Mouse (Mus musculus) granulocyte monocyte progenitor cell, adult 5-6 weeks (primary cell): ENCODE results near the gene Ctnnbip1. TPM values are rescaled to one million over a fixed set of nuclear protein-coding genes. Genes with fewer than 3 reads are reported as not detected.

Experiments
- ATAC-seq: replicated peaks from 2 replicates; pipeline ENCODE4 v1.8.0; 2016; ENCODE audit warnings: mild to moderate bottlenecking, moderate TSS enrichment, inconsistent platforms; ENCODE audit not compliant: poor library complexity, severe bottlenecking
- total RNA-seq, 2 experiments: library from RNA; stranded (forward) in 1 of 2; stranded (reverse) in 1 of 2; fragments of 200-712, 200-1000 nt in 1 of 2; fragments of >200 nt in 1 of 2; fragmentation: Nextera tagmentation in 1 of 2; gene quantifications; 2 replicates each; pipeline ENCODE4 v1.2.3; 2014 to 2017

Gene Ctnnbip1
- total RNA-seq, 2 experiments from 2014 or later, result 3.5 to 4.6 TPM

DNA sequence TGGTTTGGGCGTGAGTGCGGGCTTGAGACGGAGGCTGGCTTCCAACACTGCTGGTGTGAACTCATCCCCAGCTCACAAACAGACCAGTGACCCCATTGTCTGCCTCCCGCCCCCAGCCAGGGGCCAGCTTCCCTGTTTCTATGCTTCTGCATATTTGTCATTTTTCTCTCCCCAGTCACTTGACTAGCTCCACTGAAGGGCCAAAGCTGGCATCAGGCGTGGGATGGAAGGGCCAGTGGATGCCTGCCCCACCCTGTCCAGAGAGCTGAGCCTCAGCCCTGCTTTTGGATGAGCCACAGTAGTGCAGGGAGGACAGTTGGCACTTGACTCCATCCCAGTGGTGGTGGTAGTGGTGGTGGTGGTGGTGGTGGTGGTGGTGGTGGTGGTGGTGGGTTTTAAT, 39.9 kb downstream of the Ctnnbip1 start:
- ATAC-seq, result no peak

DNA sequence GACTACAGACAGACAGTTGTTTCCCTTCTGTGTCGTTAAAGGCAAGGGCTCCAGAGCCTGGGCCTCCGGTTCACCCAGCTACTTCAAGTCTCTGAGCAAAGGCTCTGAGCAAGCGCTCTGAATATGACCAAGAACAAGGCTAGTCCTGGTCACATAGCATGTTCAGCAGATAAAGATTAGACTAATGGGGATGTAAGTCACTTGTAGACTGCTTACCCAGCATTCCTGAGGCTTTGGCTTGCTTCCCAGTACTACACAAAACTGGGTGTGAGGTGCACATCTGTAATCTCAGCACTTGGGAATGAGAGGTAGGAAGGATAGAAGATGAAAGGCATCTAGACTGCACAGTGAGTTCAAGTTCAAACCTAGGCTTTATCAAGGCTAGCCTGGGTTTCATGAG, 40.4 kb downstream of the Ctnnbip1 start:
- no peak for ATAC-seq

DNA sequence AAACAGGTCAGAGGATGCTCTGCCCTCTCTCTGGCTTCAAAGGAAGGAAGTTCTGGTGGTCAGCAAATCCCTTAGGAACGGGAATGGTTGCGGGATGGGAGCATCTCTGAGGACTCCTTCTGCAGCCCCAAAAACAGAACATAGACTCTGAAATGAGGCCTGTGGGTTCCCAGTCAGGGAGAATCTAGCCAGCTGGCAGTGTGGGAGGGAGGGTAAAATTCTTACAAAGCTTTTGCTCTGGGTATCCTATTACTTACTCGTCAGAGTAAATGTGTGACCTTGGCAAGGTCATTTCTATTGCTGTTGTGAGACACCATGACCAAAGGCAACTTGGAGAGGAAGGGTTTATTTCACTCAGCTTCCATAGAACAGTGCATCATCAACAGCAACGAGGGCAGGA, 43.4 kb downstream of the Ctnnbip1 start:
- ATAC-seq, result no peak

DNA sequence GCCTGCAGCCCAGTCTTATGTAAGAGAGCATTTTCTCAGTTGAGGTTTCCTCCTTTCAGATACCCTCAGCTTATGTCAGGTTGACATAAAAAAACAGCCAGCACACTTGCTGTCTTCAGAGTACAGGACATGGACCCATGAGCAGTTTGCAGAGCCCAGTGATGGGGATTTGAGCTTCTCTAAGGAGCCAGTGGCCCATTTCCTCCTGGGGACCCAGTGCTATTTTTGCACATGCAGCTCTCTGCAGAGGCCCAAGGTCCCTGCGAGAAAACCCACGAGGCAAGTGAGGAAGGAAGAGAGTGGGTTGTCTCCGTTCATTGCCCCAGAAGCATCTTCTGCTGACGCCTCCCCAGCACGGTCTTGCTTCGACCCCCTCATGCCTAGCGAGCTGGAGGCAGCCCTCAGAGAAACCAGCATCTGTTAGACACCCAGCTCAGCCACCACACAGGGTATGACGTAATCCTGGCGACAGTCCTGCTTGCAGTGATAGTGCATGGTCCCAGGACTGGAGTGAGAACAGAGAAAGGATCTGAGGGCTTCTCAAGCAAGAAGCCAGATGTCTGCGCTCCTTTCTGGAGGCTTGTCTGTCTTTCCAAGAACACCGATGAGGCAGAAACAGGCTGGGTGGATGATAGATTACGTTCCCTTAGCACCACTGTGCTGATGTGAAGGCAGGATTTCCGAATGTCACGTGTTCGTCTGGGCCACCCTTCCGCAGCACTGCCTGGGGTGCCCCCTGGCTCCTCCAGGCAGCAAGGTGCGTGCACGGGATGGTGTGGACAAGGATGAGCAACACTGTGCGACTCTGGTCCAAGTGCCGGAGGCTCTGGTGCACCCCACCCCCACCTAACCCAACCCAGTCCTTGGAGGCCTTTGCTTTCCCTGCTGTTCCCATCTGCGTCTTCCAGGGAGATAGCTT, 44.2 kb downstream of the Ctnnbip1 start:
- ATAC-seq, result peak; percentile 88

DNA sequence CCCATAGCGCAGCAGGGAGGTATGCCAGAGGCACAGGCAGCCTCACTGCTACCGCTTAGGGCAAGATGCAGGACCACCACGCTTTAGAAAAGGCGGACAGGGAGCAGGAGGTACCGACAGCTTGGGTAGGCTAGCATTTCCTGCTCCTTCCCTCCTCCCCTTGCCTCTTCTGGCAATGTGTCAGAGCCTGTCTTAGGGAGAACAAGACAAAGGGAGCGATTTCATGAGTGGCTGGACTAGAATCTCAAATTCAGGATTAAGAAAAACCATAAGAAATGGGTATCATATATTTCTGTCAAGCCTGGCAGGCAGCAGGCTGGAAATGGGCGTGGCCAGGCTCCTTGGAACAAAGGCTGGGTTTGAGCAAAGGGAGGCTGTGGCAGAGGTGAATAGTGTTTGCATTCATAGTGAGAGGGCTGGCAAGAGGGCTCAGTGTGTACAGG, 44.9 kb downstream of the Ctnnbip1 start:
- ATAC-seq, result no peak

DNA sequence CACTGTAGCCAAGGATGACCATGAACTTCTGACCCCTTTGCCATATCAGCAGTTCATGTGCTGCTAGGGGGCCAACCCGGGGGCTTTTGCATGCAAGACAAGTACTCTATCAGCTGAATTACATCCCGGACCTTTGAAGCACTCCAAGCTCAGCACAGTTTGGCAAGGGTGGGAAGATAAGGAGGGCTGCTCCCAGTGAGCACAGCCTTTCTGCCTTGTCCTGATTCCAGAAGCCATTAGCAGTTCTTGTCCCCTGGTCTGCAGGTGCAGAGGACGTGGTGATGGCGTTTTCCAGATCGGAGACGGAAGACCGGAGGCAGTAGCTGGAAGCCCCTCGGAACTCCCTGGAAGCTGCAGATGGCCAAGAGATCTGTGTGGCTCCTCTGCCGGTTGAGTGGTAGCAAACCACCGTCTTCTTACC, 45.9 kb downstream of the Ctnnbip1 start:
- ATAC-seq, result no peak

DNA sequence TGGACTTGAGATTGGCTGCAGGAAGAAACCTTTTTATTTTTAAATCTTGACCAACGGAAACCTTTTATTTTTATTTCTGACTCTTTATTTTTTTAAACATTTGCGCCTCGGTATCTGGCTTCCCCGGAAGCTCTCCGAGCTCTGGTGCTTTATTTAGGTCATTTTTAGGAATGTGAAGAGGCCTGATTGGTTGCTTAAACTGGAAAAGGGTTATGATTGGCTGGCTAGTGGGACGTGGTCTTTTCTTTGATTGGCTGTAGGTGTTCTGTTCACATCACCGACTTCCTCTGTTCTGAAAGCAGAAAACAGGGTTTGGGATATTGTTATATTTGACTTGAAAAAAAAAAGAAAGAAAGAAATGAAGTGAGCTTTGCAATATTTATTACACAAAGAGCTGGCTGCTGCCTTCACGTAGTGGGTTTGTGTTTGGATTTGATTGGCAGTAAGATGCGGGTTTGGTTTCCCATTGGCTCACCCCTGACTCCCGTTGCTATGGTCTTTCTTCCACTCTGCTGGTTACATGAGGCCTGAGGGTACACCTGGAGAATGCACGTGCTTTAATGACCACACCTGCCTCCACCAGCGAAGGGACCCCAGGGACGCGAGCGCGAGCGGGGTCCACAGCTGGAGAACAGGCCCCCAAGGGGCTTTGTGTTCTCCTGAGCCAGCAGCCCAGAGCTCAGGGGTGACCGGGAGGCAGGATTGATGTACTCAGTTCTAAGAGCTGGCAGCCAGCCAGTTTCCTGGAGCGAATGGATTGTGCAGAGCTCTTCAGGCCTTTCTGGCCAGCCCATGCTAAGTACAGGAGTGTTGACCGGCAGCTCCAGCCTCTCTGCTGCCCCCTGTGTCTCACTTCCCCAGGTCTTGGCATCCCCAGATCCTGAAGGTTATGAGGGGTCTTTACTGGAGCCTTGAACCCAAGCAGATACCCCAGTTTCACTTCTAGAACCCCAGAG, 46.7 kb downstream of the Ctnnbip1 start:
- no peak for ATAC-seq

DNA sequence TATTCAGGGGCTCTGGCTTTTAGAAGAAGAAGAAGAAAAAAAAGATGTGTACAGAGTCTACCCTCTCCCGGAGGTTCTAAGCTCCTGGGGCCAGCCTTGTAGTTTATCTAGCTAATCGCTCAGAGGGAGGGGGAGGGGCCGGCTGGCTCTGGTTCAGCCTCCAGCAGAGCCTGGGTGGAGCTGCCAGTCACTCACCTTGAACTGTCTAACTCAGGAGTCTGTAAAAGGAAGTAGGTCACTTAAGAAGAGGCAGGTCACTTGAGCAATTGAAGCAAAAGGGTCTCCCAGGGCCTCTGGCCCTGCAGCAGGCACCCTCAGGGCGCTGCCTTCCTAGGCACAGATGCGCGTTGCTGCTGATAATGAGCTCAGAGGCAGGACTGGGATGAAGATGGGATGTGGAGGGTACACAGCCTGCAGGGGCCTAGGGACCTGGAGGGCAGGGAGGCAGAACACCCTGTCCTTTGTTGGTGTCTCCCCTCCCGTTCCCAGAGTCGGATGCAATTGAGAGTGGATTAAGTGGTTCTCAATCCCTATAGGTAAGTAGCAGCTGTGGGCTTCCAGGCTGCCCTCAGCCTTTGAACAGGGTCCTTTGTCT, 49.5 kb downstream of the Ctnnbip1 start:
- no peak for ATAC-seq

DNA sequence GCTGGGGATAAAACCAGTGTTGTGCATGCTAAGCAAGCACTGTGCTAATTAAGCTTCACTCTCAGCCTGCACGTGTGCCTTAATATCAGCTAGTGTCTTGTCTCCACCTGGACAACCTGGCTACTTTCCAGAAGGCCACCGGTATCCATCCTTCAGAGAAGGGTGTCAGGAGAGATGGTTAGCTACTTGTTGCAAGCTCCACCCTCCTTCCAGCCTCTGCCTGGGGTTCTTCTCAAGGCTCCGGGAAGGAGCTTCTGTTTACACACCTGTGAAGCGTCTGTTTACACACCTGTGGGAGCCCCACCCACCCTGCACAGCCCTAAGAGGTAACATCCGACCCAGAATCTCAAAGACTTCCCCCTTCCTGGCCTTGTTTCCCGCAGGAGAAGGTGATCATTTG, 50.6 kb downstream of the Ctnnbip1 start:
- ATAC-seq, result no peak

DNA sequence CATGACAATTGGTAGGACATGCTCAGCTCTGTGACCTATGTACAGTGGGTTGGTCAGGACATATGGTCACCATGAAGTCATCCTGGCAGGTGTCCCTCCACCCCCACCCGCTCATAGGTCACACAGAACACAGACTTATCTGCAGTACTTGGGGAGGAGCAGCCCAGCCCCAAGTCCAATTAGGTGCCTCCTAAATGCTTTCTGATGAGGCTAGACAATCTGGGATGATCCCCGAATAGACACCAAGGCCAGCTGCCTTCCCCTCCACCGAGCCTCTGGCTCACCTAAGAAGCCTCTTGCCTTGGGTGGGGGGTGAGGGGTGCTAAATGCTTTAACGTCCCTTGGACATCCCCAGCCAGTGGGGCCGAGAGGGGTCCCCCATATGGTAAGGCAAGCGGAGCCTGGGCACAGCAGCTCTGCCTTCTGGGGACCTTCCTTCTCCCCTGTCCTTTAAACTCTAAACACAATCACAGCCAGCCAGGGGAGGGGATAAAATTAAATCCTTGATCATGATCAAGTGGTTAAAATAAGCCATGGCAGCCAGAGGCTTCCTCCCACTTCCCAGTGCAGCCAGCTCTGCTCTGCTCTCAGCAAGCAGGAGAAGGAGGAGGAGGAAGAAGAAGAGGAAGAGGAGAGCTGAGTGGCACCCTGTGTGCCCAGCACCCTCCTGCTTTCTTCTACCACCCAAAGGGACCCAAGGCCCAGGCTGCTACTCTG, 51.9 kb downstream of the Ctnnbip1 start:
- no peak for ATAC-seq

DNA sequence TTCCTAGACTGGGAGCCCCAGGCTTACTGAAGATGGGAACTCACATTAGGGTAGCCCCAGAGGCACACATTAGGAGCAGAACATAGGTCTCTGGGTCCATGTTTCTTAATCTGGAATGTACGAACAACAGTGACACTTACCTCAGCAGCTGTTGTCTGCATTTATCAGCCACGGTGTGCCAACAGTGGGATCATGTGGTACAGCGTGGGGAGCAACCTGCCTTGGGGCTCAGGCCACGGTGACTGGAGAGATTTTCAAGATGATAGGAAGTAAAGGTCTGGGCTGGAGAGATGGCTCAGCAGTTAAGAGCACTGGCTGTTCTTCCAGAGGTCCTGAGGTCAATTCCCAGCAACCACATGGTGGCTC, 52.4 kb downstream of the Ctnnbip1 start:
- no peak for ATAC-seq

DNA sequence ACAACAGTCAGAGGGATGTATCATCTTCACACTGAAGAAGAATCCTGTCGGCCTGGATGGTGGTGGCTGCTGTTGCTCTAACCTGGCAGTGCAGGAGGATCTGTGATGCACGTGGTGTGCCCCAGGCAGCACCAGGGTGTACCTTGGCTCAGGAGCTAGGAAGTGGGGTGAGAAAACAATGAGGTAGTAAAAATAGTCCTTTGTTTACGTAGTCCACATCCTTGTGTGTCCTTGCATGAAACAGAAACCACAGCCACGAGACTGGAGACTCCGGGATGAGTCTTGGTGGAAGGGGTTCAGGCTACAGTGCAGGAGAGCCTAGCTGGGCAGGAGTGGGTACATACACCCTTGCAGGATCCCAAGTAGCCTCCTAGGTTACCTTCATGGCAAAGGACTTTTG, 53.2 kb downstream of the Ctnnbip1 start:
- 0 out of 2 replicates have a peak, but pooled peaks have one; percentile 1 for ATAC-seq

DNA sequence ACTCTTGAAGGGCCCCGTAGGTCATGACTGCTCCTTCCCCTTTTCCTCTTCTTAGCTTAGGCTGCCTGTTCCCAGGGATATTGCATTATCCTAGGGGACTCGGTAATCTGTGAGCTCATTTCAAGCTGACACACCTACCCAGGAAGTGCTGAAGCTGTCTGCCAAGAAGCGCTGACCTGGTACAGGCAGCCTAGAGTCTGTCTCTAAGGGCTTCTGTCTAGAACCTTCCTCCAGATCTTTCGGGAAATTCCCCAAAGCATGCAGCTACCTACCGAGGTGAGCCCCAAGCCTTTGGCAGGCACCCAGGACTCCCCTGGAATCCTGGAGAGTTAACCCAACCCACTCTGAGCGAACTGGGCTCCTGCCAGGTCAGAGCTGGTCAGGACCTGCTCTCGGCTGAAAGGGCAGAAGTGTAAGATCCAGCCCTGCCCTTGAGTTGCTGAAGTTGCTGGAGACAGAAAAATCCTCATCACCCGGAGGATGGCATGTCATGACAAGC, 53.7 kb downstream of the Ctnnbip1 start:
- ATAC-seq, result peak; percentile 30; the same call in 1 of the 2 replicates

DNA sequence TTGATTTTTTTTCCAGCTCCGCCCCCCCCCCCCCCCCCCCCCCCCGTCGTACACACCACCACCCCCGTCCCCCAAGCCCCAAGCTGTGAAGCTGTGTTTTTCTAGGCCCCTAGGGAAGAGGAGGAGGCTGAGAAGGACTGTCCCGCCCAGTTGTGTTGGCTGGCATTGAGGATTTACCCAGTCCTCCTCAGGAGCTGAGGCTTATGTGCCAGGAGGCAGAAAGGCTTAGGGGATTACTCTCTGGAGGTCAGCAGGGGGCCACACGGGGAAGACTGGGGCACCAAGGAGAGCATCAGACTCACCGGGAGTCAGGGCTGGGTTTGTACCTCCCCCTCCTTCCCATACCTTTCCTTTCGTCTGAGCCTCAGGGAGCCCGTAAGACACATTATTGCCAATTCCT, 54.4 kb downstream of the Ctnnbip1 start:
- ATAC-seq, result no peak

DNA sequence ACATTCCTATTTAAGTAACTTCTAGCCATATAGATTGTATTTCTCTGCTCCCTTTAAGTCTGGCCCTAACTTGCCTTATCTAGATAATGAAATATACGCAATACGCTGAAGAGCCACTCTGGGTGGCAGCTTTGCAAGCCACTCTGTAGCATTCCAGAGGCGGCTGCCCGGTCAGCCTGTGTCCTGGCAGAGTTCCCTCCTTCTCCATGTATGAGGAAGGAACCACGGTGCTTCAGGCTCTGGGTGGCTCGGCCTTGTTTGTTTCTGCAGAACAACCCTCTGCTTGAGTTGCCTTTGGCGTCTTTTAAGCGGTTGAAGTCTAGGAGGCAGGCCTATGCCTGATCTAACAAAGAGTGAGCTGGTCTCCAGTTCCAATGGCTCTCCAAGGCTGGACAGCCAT, 54.8 kb downstream of the Ctnnbip1 start:
- no peak for ATAC-seq

DNA sequence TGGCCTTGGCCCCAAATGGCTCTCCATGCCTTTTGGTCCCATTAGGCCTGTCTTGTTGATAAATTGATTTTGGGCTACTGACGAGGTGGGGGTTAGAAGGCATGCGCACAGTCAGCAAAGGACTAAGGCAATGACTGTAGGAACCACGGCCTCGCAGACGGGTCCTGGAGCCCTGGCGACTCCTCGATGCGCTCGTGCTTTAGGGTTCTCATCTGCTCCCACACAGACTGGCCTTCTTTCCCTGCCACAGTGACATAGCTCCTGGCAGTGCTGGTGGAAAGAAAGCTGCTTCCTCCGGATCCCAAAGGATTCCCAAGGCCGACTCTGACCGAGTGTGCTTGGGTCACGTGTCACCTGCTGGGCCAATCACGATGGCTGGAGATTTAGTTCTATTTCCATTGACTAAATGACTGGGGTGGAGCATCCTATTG, 56.4 kb downstream of the Ctnnbip1 start:
- no peak for ATAC-seq

DNA sequence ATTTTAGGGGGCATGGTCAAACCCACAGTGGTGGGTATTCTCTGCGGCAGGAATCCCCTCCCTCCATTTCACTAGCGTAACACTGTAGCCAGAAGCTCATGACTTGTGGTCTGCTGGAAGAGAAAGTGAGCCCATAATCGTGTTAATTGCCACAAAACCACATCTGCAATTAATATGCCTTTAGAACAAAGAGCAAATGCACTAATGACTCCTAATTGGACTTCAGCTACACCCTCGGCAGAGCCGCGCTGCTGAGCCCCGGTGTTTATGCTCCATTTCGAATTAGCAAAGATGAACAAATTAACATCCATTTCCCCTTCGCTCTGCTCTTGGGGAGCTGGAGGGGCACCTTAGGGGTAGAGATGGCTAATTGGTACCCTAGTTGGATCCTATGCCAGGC, 58.0 kb downstream of the Ctnnbip1 start:
- ATAC-seq, result no peak

DNA sequence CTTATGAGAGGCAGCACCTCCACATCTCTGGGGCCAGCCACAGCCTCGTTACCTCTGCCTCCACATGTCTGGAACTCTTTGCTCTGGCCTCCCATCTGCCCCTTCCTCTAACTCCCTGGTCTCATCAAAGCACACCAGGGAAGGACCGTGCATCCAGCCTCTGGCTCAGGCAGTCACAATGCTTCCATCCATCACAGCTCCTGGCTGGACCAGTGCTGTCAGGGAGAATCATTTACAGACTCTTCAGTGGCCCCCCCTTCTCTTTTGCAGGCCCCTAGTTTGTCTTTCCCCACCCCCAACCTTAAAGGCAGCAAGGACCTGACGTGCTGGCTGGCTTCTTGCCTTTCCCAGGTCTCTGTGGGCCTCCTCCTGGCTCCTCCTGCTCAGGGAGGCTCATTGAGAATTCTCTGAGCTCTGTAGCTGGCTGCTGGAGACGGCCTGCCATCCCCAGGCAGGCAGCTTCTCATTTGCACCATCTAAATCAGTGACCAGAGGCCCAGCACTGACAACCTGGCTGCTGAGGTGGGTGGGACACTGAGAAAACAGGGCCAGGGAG, 59.0 kb downstream of the Ctnnbip1 start:
- no peak for ATAC-seq

DNA sequence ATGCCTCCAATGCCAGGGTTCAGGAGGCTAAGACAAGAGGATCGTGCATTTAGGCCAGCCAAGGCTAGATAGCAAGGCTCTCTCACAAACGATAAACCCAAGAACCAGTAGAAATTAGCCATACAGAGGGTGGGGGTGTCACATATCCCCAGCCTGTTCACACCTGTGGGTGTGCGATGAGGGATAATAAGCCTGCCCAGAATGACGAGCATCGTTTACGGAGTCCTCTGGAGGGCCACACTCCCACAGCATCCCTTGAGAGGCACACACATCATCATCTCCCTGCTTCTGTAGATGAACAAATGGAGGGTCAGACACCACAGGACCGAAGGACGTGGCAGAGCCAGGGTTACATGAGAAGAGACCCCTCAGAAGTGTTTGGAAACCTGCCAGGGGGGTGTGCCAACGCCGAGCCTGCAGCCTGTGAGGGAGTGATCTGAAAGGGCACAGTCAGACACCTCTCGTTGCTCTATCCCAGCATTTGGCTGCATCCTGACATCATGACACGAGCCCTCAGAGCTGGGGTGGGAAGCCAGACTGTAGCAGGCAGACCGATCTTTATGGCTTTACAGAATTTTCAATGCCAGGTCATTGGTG, 60.1 kb downstream of the Ctnnbip1 start:
- no peak for ATAC-seq
